Mouse (Mus musculus): ENCODE measurements around the gene Clstn2. TPM values are rescaled to one million over a fixed set of nuclear protein-coding genes. Genes with fewer than 3 reads are reported as not detected.

Gene Clstn2
- polyA plus RNA-seq, 1 experiment = not detected

- H3K4me1 ChIP-seq (ENCODE audit: control insufficient read depth, insufficient read depth, low read length) = peaks cover 6% of the 10 kb centered on the region
- TF ChIP-seq POLR2A (IDR thresholded peaks at IDR 0.05; ENCODE audit: insufficient read depth, low read depth, low read length) = no peak
- TF ChIP-seq CTCF (IDR thresholded peaks at IDR 0.05; ENCODE audit: insufficient read depth, low read depth, low read length) = no peak
- H3K27ac ChIP-seq (ENCODE audit: insufficient read depth, low read depth, low read length) = no peak overlapping the region
- no peak overlapping the region for H3K4me3 ChIP-seq (ENCODE audit: insufficient read depth, low read depth, low read length)
- WGBS = 13% methylated on average over 1 of the region's 1 CpGs
Observed at GRCm38 (mm10) chr9:97695278-97695677, 337.7 kb downstream of the Clstn2 start.

- no peak overlapping the region for H3K4me3 ChIP-seq (ENCODE audit: insufficient read depth, low read depth, low read length)
- no peak overlapping the region for H3K27ac ChIP-seq (ENCODE audit: insufficient read depth, low read depth, low read length)
- no peak for TF ChIP-seq POLR2A (IDR thresholded peaks at IDR 0.05; ENCODE audit: insufficient read depth, low read depth, low read length)
- TF ChIP-seq CTCF (IDR thresholded peaks at IDR 0.05; ENCODE audit: insufficient read depth, low read depth, low read length) = no peak
- peaks cover 4% of the 10 kb centered on the region; the same call in 1 of the 2 replicates for H3K4me1 ChIP-seq (ENCODE audit: control insufficient read depth, insufficient read depth, low read length)
- 85% methylated on average over 4 of the region's 4 CpGs for WGBS
Observed at GRCm38 (mm10) chr9:97686826-97687425, 346.1 kb downstream of the Clstn2 start.

DNA sequence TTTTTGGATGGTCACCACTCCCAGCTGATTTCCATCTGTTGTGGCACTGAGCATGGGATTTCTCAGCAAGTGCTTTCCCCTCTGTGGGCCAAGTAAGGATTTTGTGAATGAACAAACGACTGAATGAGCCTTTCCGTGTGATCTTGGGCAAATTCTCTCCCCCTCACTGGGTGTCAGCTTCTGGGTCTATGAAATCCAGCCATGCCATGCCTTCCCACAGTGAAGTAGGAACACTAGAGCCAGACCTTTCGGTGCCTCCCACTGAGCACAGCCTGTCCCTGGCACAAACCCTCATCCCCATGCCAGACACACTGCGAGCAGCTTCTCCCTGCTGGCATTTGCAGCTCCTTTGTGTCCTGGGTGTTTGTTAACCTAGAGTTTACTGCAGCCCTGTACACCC is 347.3 kb downstream of the Clstn2 start:
- TF ChIP-seq CTCF (IDR thresholded peaks at IDR 0.05; ENCODE audit: insufficient read depth, low read depth, low read length) = no peak
- no peak for TF ChIP-seq POLR2A (IDR thresholded peaks at IDR 0.05; ENCODE audit: insufficient read depth, low read depth, low read length)
- WGBS = 58% methylated on average over 4 of the region's 4 CpGs
- no peak overlapping the region for H3K4me3 ChIP-seq (ENCODE audit: insufficient read depth, low read depth, low read length)
- H3K27ac ChIP-seq (ENCODE audit: insufficient read depth, low read depth, low read length) = no peak overlapping the region
- peaks cover 4% of the 10 kb centered on the region; the same call in 1 of the 2 replicates for H3K4me1 ChIP-seq (ENCODE audit: control insufficient read depth, insufficient read depth, low read length)

DNA sequence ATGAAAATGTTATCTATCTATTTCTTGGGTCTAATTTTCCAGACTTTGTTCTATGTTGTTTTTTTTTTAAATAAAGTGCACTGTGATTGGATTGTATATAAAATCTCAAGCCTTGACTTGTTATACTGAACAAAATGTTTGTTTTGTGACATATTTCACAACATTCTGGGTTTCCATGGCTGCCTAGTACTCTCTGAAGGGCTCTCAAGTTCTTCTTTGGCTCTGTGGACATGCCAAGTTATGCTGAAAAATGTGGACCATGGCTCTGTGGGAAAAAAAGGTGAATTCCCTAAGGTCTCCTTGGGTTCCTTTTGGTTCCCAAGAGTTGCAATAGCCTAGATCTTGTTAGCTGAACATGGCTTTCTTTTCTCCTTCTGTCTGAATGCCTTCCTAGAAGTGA is 353.1 kb downstream of the Clstn2 start:
- no peak overlapping the region for H3K27ac ChIP-seq (ENCODE audit: insufficient read depth, low read depth, low read length)
- TF ChIP-seq POLR2A (IDR thresholded peaks at IDR 0.05; ENCODE audit: insufficient read depth, low read depth, low read length) = no peak
- TF ChIP-seq CTCF (IDR thresholded peaks at IDR 0.05; ENCODE audit: insufficient read depth, low read depth, low read length) = no peak
- no peak overlapping the region for H3K4me3 ChIP-seq (ENCODE audit: insufficient read depth, low read depth, low read length)
- no peaks in the 10 kb centered on the region for H3K4me1 ChIP-seq (ENCODE audit: control insufficient read depth, insufficient read depth, low read length)

GRCm38 (mm10) chr9:97679106-97679505 is 353.9 kb downstream of the Clstn2 start:
- WGBS = 63% methylated on average over 4 of the region's 4 CpGs
- Histone ChIP-seq H3K4me1 (ENCODE audit: control insufficient read depth, insufficient read depth, low read length) (no peaks in the 10 kb centered on the region), H3K4me3 (ENCODE audit: insufficient read depth, low read depth, low read length) (no peak overlapping the region), H3K27ac (ENCODE audit: insufficient read depth, low read depth, low read length) (no peak overlapping the region)
- TF ChIP-seq POLR2A (IDR thresholded peaks at IDR 0.05; ENCODE audit: insufficient read depth, low read depth, low read length) (no peak), CTCF (IDR thresholded peaks at IDR 0.05; ENCODE audit: insufficient read depth, low read depth, low read length) (no peak)

GRCm38 (mm10) chr9:97677075-97677474 is 355.9 kb downstream of the Clstn2 start:
- TF ChIP-seq POLR2A (IDR thresholded peaks at IDR 0.05; ENCODE audit: insufficient read depth, low read depth, low read length) (no peak), CTCF (IDR thresholded peaks at IDR 0.05; ENCODE audit: insufficient read depth, low read depth, low read length) (no peak)
- H3K27ac ChIP-seq (ENCODE audit: insufficient read depth, low read depth, low read length) = no peak overlapping the region
- H3K4me3 ChIP-seq (ENCODE audit: insufficient read depth, low read depth, low read length) = no peak overlapping the region
- H3K4me1 ChIP-seq (ENCODE audit: control insufficient read depth, insufficient read depth, low read length) = 0 out of 2 replicates have a peak, but pooled peaks cover 3% of the 10 kb centered on the region
- WGBS = 66% methylated on average over 3 of the region's 3 CpGs

- Histone ChIP-seq H3K27ac (ENCODE audit: insufficient read depth, low read depth, low read length) (no peak overlapping the region), H3K4me3 (ENCODE audit: insufficient read depth, low read depth, low read length) (no peak overlapping the region), H3K4me1 (ENCODE audit: control insufficient read depth, insufficient read depth, low read length) (peaks cover 7% of the 10 kb centered on the region; the same call in 1 of the 2 replicates)
- 33% methylated on average over 5 of the region's 5 CpGs for WGBS
- TF ChIP-seq CTCF (IDR thresholded peaks at IDR 0.05; ENCODE audit: insufficient read depth, low read depth, low read length) (no peak), POLR2A (IDR thresholded peaks at IDR 0.05; ENCODE audit: insufficient read depth, low read depth, low read length) (no peak)
Observed at GRCm38 (mm10) chr9:97672681-97673080, 360.3 kb downstream of the Clstn2 start.

DNA sequence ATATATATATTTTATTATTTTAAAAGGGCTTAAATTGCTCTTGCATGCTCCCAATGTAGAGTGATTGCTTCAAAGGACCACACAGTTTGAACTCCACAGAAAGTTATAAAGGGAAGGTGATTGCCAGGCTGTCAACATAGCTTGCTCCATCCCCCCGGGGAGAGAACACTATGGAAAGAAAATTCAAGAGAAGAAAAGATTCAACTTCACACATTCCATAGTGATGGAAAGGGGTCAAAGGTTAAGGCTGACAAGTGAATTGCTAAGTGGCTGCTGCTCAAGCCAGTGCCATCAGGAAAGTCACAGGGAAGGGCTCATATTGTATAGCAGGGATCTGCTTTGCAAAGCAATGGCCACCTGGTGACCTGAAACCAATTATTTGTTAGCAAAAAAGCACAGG is 360.8 kb downstream of the Clstn2 start:
- H3K27ac ChIP-seq (ENCODE audit: insufficient read depth, low read depth, low read length) = no peak overlapping the region
- TF ChIP-seq POLR2A (IDR thresholded peaks at IDR 0.05; ENCODE audit: insufficient read depth, low read depth, low read length) = no peak
- TF ChIP-seq CTCF (IDR thresholded peaks at IDR 0.05; ENCODE audit: insufficient read depth, low read depth, low read length) = no peak
- peaks cover 7% of the 10 kb centered on the region; the same call in 1 of the 2 replicates for H3K4me1 ChIP-seq (ENCODE audit: control insufficient read depth, insufficient read depth, low read length)
- no peak overlapping the region for H3K4me3 ChIP-seq (ENCODE audit: insufficient read depth, low read depth, low read length)
- 20% methylated on average over 1 of the region's 1 CpGs for WGBS

DNA sequence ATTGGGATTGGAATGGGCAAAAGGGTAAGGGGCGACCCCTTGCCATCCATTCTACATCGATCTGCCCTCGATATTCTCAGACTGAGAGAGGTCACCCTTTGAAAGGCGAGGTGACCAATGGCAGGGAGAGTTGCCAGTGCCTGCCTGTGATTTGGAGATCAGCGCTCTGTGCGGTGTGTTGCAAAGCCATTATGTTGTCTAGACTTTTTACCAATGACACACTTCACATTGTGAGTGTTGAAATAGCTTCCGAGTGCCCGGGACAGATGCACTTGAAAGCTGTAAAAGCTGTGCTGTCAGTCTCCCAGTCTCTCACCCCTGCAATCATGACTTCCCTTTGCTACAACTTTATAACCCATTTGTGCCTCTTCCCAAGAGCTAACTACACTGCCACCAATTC is 362.3 kb downstream of the Clstn2 start:
- WGBS = 91% methylated on average over 8 of the region's 8 CpGs
- TF ChIP-seq CTCF (IDR thresholded peaks at IDR 0.05; ENCODE audit: insufficient read depth, low read depth, low read length) (no peak), POLR2A (IDR thresholded peaks at IDR 0.05; ENCODE audit: insufficient read depth, low read depth, low read length) (no peak)

More for the DNA sequence above, 362.3 kb downstream of the Clstn2 start:
- peaks cover 7% of the 10 kb centered on the region; the same call in 1 of the 2 replicates for H3K4me1 ChIP-seq (ENCODE audit: control insufficient read depth, insufficient read depth, low read length)
- H3K27ac ChIP-seq (ENCODE audit: insufficient read depth, low read depth, low read length) = no peak overlapping the region
- H3K4me3 ChIP-seq (ENCODE audit: insufficient read depth, low read depth, low read length) = no peak overlapping the region

All from olfactory bulb, adult 2 months (tissue).